Mouse (Mus musculus) MEL (cell line): ENCODE results near the gene Acnat1. TPM values are rescaled to one million over a fixed set of nuclear protein-coding genes. Genes with fewer than 3 reads are reported as not detected.

ENCODE experiments used
- DNase-seq: peaks from one replicate; pipeline ENCODE4 v3.0.0; 2011; ENCODE audit warnings: low read depth, low spot score
- H3K27ac ChIP-seq: 2 replicates; pipeline ENCODE4 v1.5.1; 2012; ENCODE audit warnings: low read depth, mild to moderate bottlenecking, control low read depth, low read length, moderate library complexity; ENCODE audit not compliant: control insufficient read depth
- H3K27me3 ChIP-seq, 2 experiments: fragments of 150-350 bp in 1 of 2; sonication (generic) in 1 of 2; 2 replicates each; pipeline ENCODE4 v1.6.1; 2012; ENCODE audit warnings: low read length in 2 of 2, mild to moderate bottlenecking in 2 of 2, improper control_type of control experiment in 1 of 2, moderate library complexity in 1 of 2; ENCODE audit not compliant: insufficient read depth in 2 of 2, control insufficient read depth in 1 of 2
- H3K36me3 ChIP-seq, 2 experiments: 2 replicates each; pipeline ENCODE4 v1.6.1; 2012 to 2014; ENCODE audit warnings: low read length in 2 of 2, improper control_type of control experiment in 1 of 2, inconsistent platforms in 1 of 2, mild to moderate bottlenecking in 1 of 2; ENCODE audit not compliant: insufficient read depth in 2 of 2, control insufficient read depth in 1 of 2
- H3K4me1 ChIP-seq, 2 experiments: fragments of 150-350 bp in 1 of 2; sonication (generic) in 1 of 2; 2 replicates each; pipeline ENCODE4 v1.6.1; 2012; ENCODE audit warnings: low read length in 2 of 2, improper control_type of control experiment in 1 of 2, mild to moderate bottlenecking in 1 of 2; ENCODE audit not compliant: insufficient read depth in 2 of 2, control insufficient read depth in 1 of 2
- H3K4me3 ChIP-seq, 2 experiments: fragments of 150-350 bp in 1 of 2; sonication (generic) in 1 of 2; 2 replicates each; pipeline ENCODE4 v1.5.1; 2012; ENCODE audit warnings: low read depth in 2 of 2, low read length in 2 of 2, mild to moderate bottlenecking in 2 of 2, moderate library complexity in 2 of 2, control low read depth in 1 of 2, improper control_type of control experiment in 1 of 2; ENCODE audit not compliant: control insufficient read depth in 1 of 2, insufficient read depth in 1 of 2
- H3K79me2 ChIP-seq: 2 replicates; pipeline ENCODE4 v1.6.1; 2012; ENCODE audit warnings: mild to moderate bottlenecking, low read length, moderate library complexity; ENCODE audit not compliant: control insufficient read depth, poor library complexity, insufficient read depth
- H3K9ac ChIP-seq: 2 replicates; pipeline ENCODE4 v1.6.1; 2012; ENCODE audit warnings: low read depth, mild to moderate bottlenecking, control low read depth, low read length, moderate library complexity; ENCODE audit not compliant: control insufficient read depth, poor library complexity, severe bottlenecking
- H3K9me3 ChIP-seq: fragments of 150-350 bp; sonication (generic); replicated peaks from 2 replicates; pipeline ENCODE4 v1.6.1; 2012; ENCODE audit warnings: mild to moderate bottlenecking, low read length, improper control_type of control experiment, moderate library complexity; ENCODE audit not compliant: insufficient read depth
- BHLHE40 ChIP-seq: IDR thresholded peaks from 2 replicates; pipeline ENCODE4 v1.6.1; 2012; ENCODE audit warnings: low read depth, mild to moderate bottlenecking, inconsistent platforms, low read length, improper control_type of control experiment, borderline replicate concordance
- CHD1 ChIP-seq: IDR thresholded peaks from 2 replicates; pipeline ENCODE4 v1.6.1; 2012; ENCODE audit warnings: low read depth, mild to moderate bottlenecking, inconsistent platforms, low read length, improper control_type of control experiment
- CHD2 ChIP-seq: IDR thresholded peaks from 2 replicates; pipeline ENCODE4 v1.6.1; 2011; ENCODE audit warnings: low read length, improper control_type of control experiment
- CTCF ChIP-seq, 3 experiments: IDR thresholded peaks in 2 of 3; conservative IDR thresholded peaks in 1 of 3; 2 replicates each; pipeline ENCODE4 v1.5.1; 2011 to 2012; ENCODE audit warnings: low read length in 3 of 3, low read depth in 2 of 3, mild to moderate bottlenecking in 2 of 3, improper control_type of control experiment in 1 of 3, inconsistent platforms in 1 of 3, mixed read lengths in 1 of 3, moderate library complexity in 1 of 3; ENCODE audit not compliant: control insufficient read depth in 1 of 3, insufficient read depth in 1 of 3, poor library complexity in 1 of 3, severe bottlenecking in 1 of 3
- ELF1 ChIP-seq: IDR thresholded peaks from 2 replicates; pipeline ENCODE4 v1.6.1; 2014; ENCODE audit warnings: low read depth, mild to moderate bottlenecking, inconsistent platforms, low read length, improper control_type of control experiment, moderate library complexity
- EP300 ChIP-seq, 2 experiments: IDR thresholded peaks; 2 replicates each; pipeline ENCODE4 v1.6.1; 2011; ENCODE audit warnings: improper control_type of control experiment in 2 of 2, low read length in 2 of 2, low read depth in 1 of 2, mild to moderate bottlenecking in 1 of 2
- ETS1 ChIP-seq: IDR thresholded peaks from 2 replicates; pipeline ENCODE4 v1.6.1; 2012; ENCODE audit warnings: low read depth, mild to moderate bottlenecking, inconsistent platforms, low read length, improper control_type of control experiment, moderate library complexity
- GABPA ChIP-seq: IDR thresholded peaks from 2 replicates; pipeline ENCODE4 v1.6.1; 2012; ENCODE audit warnings: low read depth, mild to moderate bottlenecking, inconsistent platforms, low read length, improper control_type of control experiment, moderate library complexity
- GATA1 ChIP-seq: IDR thresholded peaks from 2 replicates; pipeline ENCODE4 v1.6.1; 2011; ENCODE audit warnings: low read depth, low read length, improper control_type of control experiment
- HCFC1 ChIP-seq: IDR thresholded peaks from 2 replicates; pipeline ENCODE4 v1.6.1; 2012; ENCODE audit warnings: low read depth, mild to moderate bottlenecking, inconsistent platforms, low read length, improper control_type of control experiment, moderate library complexity
- JUND ChIP-seq: IDR thresholded peaks from 2 replicates; pipeline ENCODE4 v1.6.1; 2011; ENCODE audit warnings: low read depth, mild to moderate bottlenecking, improper control_type of control experiment, low read length
- KAT2A ChIP-seq: conservative IDR thresholded peaks from 2 replicates; pipeline ENCODE4 v1.6.1; 2012; ENCODE audit warnings: low read depth, low read length, improper control_type of control experiment, inconsistent platforms
- MAFK ChIP-seq: IDR thresholded peaks from 2 replicates; pipeline ENCODE4 v1.6.1; 2011; ENCODE audit warnings: low read depth, mild to moderate bottlenecking, low read length, improper control_type of control experiment, borderline replicate concordance
- MAX ChIP-seq: IDR thresholded peaks from 2 replicates; pipeline ENCODE4 v1.6.1; 2011; ENCODE audit warnings: low read length, improper control_type of control experiment
- MAZ ChIP-seq: IDR thresholded peaks from 2 replicates; pipeline ENCODE4 v1.6.1; 2012; ENCODE audit warnings: low read depth, mild to moderate bottlenecking, inconsistent platforms, low read length, improper control_type of control experiment
- MEF2A ChIP-seq: IDR thresholded peaks from 2 replicates; pipeline ENCODE4 v1.6.1; 2014; ENCODE audit warnings: low read depth, mild to moderate bottlenecking, inconsistent platforms, low read length, improper control_type of control experiment; ENCODE audit not compliant: poor library complexity, insufficient replicate concordance, severe bottlenecking; ENCODE audit errors: extremely low read depth
- MXI1 ChIP-seq: IDR thresholded peaks from 2 replicates; pipeline ENCODE4 v1.6.1; 2011; ENCODE audit warnings: mild to moderate bottlenecking, low read depth, low read length, improper control_type of control experiment
- MYB ChIP-seq: IDR thresholded peaks from 2 replicates; pipeline ENCODE4 v1.6.1; 2011; ENCODE audit warnings: mild to moderate bottlenecking, low read depth, low read length, improper control_type of control experiment
- MYC ChIP-seq: IDR thresholded peaks from 2 replicates; pipeline ENCODE4 v1.6.1; 2011; ENCODE audit warnings: low read depth, mild to moderate bottlenecking, low read length, improper control_type of control experiment, moderate library complexity
- NELFE ChIP-seq: IDR thresholded peaks from 2 replicates; pipeline ENCODE4 v1.6.1; 2011; ENCODE audit warnings: low read depth, low read length, improper control_type of control experiment
- NRF1 ChIP-seq: IDR thresholded peaks from 2 replicates; pipeline ENCODE4 v1.6.1; 2014; ENCODE audit warnings: low read depth, mild to moderate bottlenecking, inconsistent platforms, low read length, improper control_type of control experiment, moderate library complexity; ENCODE audit not compliant: poor library complexity, insufficient read depth, severe bottlenecking
- POLR2A ChIP-seq, 2 experiments: IDR thresholded peaks; 2 replicates each; pipeline ENCODE4 v1.6.1; 2011 to 2012; ENCODE audit warnings: low read length in 2 of 2, mild to moderate bottlenecking in 2 of 2, control low read depth in 1 of 2, improper control_type of control experiment in 1 of 2, low read depth in 1 of 2, moderate library complexity in 1 of 2; ENCODE audit not compliant: control insufficient read depth in 1 of 2, insufficient read depth in 1 of 2, poor library complexity in 1 of 2
- POLR2AphosphoS2 ChIP-seq: IDR thresholded peaks from 2 replicates; pipeline ENCODE4 v1.6.1; 2011; ENCODE audit warnings: low read length, improper control_type of control experiment
- POLR2AphosphoS5 ChIP-seq: IDR thresholded peaks from 2 replicates; pipeline ENCODE4 v1.6.1; 2012; ENCODE audit warnings: low read depth, borderline replicate concordance, mild to moderate bottlenecking, inconsistent platforms, low read length, moderate library complexity, mixed read lengths
- RAD21 ChIP-seq: IDR thresholded peaks from 2 replicates; pipeline ENCODE4 v1.6.1; 2011; ENCODE audit warnings: mild to moderate bottlenecking, low read depth, low read length, improper control_type of control experiment
- RCOR1 ChIP-seq: IDR thresholded peaks from 2 replicates; pipeline ENCODE4 v1.6.1; 2012; ENCODE audit warnings: low read depth, mild to moderate bottlenecking, inconsistent platforms, low read length, improper control_type of control experiment
- SIN3A ChIP-seq: IDR thresholded peaks from 2 replicates; pipeline ENCODE4 v1.6.1; 2012; ENCODE audit warnings: low read length, improper control_type of control experiment, inconsistent platforms
- TAL1 ChIP-seq: IDR thresholded peaks from 2 replicates; pipeline ENCODE4 v1.6.1; 2012; ENCODE audit warnings: mild to moderate bottlenecking, inconsistent platforms, low read length, moderate library complexity, mixed read lengths
- TBP ChIP-seq: IDR thresholded peaks from 2 replicates; pipeline ENCODE4 v1.8.0; 2011; ENCODE audit warnings: low read depth, low read length, improper control_type of control experiment
- TCF12 ChIP-seq: IDR thresholded peaks from 2 replicates; pipeline ENCODE4 v1.6.1; 2014; ENCODE audit warnings: low read depth, mild to moderate bottlenecking, inconsistent platforms, low read length, improper control_type of control experiment, moderate library complexity
- UBTF ChIP-seq: IDR thresholded peaks from 2 replicates; pipeline ENCODE4 v1.6.1; 2012; ENCODE audit warnings: low read depth, mild to moderate bottlenecking, inconsistent platforms, low read length, improper control_type of control experiment, moderate library complexity, borderline replicate concordance; ENCODE audit not compliant: insufficient read depth
- USF1 ChIP-seq: IDR thresholded peaks from 2 replicates; pipeline ENCODE4 v1.6.1; 2014; ENCODE audit warnings: low read depth, mild to moderate bottlenecking, inconsistent platforms, low read length, improper control_type of control experiment, moderate library complexity
- USF2 ChIP-seq, 2 experiments: IDR thresholded peaks; 2 replicates each; pipeline ENCODE4 v1.6.1; 2011 to 2012; ENCODE audit warnings: improper control_type of control experiment in 2 of 2, low read length in 2 of 2, borderline replicate concordance in 1 of 2, inconsistent platforms in 1 of 2, low read depth in 1 of 2, mild to moderate bottlenecking in 1 of 2; ENCODE audit not compliant: insufficient read depth in 1 of 2
- ZC3H11A ChIP-seq: IDR thresholded peaks from 2 replicates; pipeline ENCODE4 v1.6.1; 2012; ENCODE audit warnings: low read depth, mild to moderate bottlenecking, inconsistent platforms, low read length, improper control_type of control experiment
- ZMIZ1 ChIP-seq: IDR thresholded peaks from 2 replicates; pipeline ENCODE4 v1.6.1; 2012; ENCODE audit warnings: low read depth, mild to moderate bottlenecking, inconsistent platforms, low read length, improper control_type of control experiment, moderate library complexity
- ZNF384 ChIP-seq: IDR thresholded peaks from 2 replicates; pipeline ENCODE4 v1.6.1; 2012; ENCODE audit warnings: low read depth, mild to moderate bottlenecking, inconsistent platforms, low read length, improper control_type of control experiment
- polyA plus RNA-seq, 2 experiments: library from polyadenylated mRNA; stranded (reverse) in 1 of 2; unstranded in 1 of 2; fragments of >175 nt in 1 of 2; fragments of >200 nt in 1 of 2; gene quantifications; 2 replicates each; pipeline versions ENCODE4 v1.2.1 to v1.2.4; 2012; ENCODE audit warnings: low replicate concordance in 2 of 2, low read depth in 1 of 2; ENCODE audit not compliant: insufficient read length in 2 of 2, insufficient read depth in 1 of 2, missing spikeins in 1 of 2
- total RNA-seq: library from RNA; depleted of rRNA; stranded (reverse); fragments of 300-350 nt; gene quantifications from 2 replicates; pipeline ENCODE4 v1.2.3, GENCODE M21; 2012

Gene Acnat1
- total and polyA plus RNA-seq, 3 experiments = not detected

DNA sequence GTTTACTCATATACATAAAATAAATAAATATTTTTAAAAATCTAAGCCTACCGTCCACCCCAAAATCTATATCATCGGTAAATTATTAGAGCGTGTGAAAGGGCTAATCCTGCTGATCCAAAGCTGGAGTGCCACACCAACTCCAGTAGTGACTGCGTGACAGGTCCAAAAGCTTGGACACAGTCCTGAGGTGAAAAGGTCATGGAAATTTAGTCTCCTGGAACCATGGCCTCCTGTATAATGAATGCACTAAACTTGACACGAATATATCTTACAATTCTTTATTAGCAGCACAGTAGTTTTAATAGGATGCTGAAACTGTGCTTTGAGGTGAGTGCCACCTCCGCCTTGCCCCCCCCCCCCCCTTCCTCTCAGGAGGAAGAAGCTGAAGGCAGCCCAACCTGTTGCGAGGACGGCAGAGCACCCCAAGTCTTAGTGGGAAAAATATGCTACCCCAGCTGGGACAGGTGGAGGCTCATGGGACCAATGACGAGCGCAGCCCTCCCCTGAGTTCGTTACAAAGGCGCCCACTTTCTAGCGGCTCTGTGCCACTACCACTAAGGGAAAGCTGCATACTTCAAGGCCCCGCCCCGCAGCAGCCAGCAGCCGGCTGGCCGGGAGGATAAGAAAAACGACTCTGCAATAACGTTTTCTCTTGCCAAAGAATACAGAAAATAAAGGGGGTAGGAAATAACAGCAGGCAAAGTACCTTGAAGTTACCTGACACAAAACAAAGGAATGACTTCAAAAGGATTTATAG lies 4.6 kb upstream of the Acnat1 start:
- peak overlapping the region; percentile 35 for H3K27ac ChIP-seq
- H3K9ac ChIP-seq = peak overlapping the region; percentile 43
- H3K27me3 ChIP-seq = no peaks in the 10 kb centered on the region
- H3K4me1 ChIP-seq = peaks cover 0 to 3% of the 10 kb centered on the region in 2 experiments; a peak in 3 of 4 replicates
- H3K4me3 ChIP-seq = peak overlapping the region; percentile 47 to 49
- H3K9me3 ChIP-seq = no peaks in the 10 kb centered on the region
- H3K79me2 ChIP-seq = no peaks in the 10 kb centered on the region
- DNase-seq = peak; percentile 82
- peaks cover 0 to 2% of the 10 kb centered on the region in 2 experiments; a peak in 1 of 4 replicates for H3K36me3 ChIP-seq
- no peak for TF ChIP-seq CTCF (IDR thresholded peaks at IDR 0.05 in 2 of 3, conservative IDR thresholded peaks at IDR 0.05 in 1 of 3; ENCODE audit: control insufficient read depth in 1 of 3, insufficient read depth in 1 of 3, low read depth in 2 of 3, low read length in 3 of 3, poor library complexity in 1 of 3, severe bottlenecking in 1 of 3)
- no peak for TF ChIP-seq RCOR1
- TF ChIP-seq TBP = no peak
- TF ChIP-seq TAL1 = peak; percentile 62
- TF ChIP-seq ZMIZ1 = no peak
- TF ChIP-seq NRF1 = no peak
- no peak for TF ChIP-seq MYC
- TF ChIP-seq MAFK = no peak
- no peak for TF ChIP-seq GABPA
- TF ChIP-seq MAX = no peak
- TF ChIP-seq POLR2A (IDR thresholded peaks at IDR 0.05; ENCODE audit: control insufficient read depth in 1 of 2, insufficient read depth in 1 of 2, low read depth in 1 of 2, low read length in 2 of 2, poor library complexity in 1 of 2) = no peak; a peak in 1 of 4 replicates
- no peak for TF ChIP-seq USF1
- no peak for TF ChIP-seq ELF1
- TF ChIP-seq HCFC1 = no peak
- TF ChIP-seq EP300 (IDR thresholded peaks at IDR 0.05; ENCODE audit: low read depth in 1 of 2, low read length in 2 of 2) = peak; percentile 39 to 86; a peak in 3 of 4 replicates
- no peak for TF ChIP-seq CHD1
- TF ChIP-seq BHLHE40 = no peak
- no peak for TF ChIP-seq MXI1
- peak; percentile 73 for TF ChIP-seq TCF12
- no peak for TF ChIP-seq RAD21
- no peak for TF ChIP-seq POLR2AphosphoS5
- peak; percentile 45; the same call in 1 of the 2 replicates for TF ChIP-seq MAZ
- TF ChIP-seq NELFE = no peak; the same call in 1 of the 2 replicates
- no peak for TF ChIP-seq UBTF
- no peak for TF ChIP-seq ZC3H11A
- no peak for TF ChIP-seq MEF2A
- no peak for TF ChIP-seq KAT2A
- no peak for TF ChIP-seq ZNF384
- no peak; the same call in 1 of the 2 replicates for TF ChIP-seq GATA1
- TF ChIP-seq MYB = peak; percentile 84
- no peak for TF ChIP-seq USF2 (IDR thresholded peaks at IDR 0.05; ENCODE audit: borderline replicate concordance in 1 of 2, insufficient read depth in 1 of 2, low read depth in 1 of 2, low read length in 2 of 2)
- TF ChIP-seq ETS1 = peak; percentile 18; the same call in 1 of the 2 replicates
- 0 out of 2 replicates have a peak, but pooled peaks have one; percentile 31 for TF ChIP-seq SIN3A
- TF ChIP-seq POLR2AphosphoS2 = no peak
- no peak for TF ChIP-seq CHD2
- TF ChIP-seq JUND = no peak
